Mouse (Mus musculus) NIH3T3 (cell line): ENCODE measurements around the gene Odc1.

ENCODE experiments used
- DNase-seq: peaks from one replicate; pipeline ENCODE4 v3.0.0-alpha.2; 2012; ENCODE audit warnings: low read depth

The Odc1 gene

DNA sequence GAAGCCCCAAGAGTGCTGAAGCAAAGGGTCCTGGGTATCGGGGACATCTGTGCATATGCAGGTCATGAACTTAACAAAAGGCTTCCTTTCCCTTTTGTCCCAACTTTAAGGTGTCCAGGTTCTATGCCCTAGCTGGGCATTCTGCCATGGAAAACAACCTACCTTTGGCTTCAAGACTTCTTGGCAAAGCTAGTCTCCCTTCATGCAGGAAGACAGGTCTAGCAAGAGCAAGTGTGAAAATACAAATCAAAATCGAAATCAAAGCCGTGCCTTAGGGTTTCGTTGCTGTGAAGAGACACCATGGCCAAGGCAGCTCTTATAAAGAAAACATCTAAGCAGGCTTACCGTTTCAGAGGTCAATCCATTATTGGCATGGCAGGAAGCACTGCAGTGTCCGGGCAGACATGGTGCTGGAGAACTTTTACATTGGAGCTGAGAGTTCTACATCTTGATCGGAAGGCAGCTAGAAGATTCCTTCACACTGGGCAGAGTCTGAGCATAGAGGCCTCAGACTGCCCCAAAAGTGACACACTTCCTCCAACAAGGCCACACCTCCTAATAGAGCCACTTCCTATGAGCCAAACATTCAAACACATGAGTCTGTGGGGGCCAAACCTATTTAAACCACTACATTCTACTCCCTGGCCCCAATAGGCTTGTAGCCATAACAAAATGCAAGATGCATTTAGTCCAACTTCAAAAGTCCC lies 44.5 kb downstream of the Odc1 start:
- no peak for DNase-seq

GRCm38 (mm10) chr12:17591249-17591648 lies 46.7 kb downstream of the Odc1 start:
- DNase-seq, result no peak

GRCm38 (mm10) chr12:17593956-17594355 lies 49.4 kb downstream of the Odc1 start:
- peak; percentile 66 for DNase-seq

DNA sequence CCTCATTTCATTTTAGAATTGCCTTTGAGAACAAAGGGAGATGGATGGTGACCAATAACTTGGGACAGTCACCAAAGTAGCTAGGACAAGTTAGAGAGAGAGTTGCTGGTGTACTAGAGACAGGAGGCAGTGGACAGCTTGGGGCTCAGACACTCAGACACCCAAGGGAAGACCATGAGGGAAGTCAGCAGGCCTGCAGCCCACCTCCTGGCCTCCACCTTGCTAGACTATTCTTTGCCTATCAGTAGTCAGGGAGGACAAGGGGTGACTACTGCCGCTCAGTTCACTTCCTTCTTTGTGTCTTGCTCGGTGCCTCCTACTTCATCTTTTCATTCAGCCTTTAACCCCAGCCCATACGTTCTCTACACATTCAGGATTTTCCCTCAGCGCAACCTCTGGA lies 50.1 kb downstream of the Odc1 start:
- DNase-seq, result no peak

DNA sequence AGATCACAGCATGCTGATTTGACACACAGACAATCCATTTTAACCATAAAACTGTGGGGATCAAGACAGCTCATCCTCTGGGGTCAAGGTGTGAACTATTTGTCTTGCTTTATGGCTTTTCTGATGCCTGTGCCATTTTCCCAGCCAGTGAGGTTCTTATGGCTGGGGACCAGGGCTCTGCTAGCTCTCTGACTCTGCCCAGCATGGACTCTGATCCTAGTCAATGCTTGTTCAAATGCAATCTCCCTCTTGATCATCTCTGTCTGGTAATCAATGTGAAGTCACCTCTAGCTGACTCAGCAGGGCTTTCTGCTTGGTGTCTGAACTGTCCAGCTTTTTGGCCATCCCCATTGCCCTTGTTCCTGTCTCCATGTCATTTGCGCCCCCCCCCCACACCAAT lies 50.6 kb downstream of the Odc1 start:
- no peak for DNase-seq
